Mouse (Mus musculus): ENCODE measurements at regions not wholly inside any gene's neighbourhood (a gene's known extent, or its start where the extent isn't known, plus 50 kb on each side); places are given as distances from the start of the nearest gene placed in this dataset.

DNA sequence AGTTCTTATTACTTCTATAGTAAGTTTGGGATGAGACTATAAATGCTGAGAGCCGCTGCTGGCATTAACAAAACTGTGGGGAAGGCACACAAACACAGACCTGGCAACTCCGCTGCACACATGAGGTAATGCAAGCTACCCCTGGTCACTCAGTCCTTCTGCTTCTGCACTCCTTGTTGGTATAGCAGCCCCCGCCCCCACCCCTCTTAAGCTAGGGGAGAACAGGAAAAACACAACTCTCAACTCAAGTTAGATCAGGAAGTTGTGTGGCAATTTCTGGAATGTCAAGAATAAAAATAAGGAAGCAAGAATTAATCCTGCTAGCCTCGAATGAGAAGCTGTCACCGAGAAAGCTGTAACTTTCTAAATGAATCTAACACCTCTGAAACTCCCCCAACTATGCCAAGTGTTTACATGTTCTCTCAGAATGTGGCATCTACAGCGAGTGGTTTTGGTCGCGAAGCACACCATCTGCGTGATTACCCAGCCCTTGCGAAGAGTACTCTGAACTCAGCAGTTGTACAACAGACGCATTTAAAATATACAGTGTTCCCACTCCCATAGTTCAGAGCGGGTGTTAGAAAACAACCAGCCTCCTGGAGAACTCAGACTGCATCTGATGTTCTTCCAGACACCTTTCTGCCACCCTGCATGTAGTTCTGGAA lies 212.9 kb upstream of the Tet2 start:
- Histone ChIP-seq H3K9me3 (no peaks in the 10 kb centered on the region), H3K4me1 (replicated peaks) (peaks cover 17% of the 10 kb centered on the region), H3K4me2 (no peak overlapping the region; the same call in 1 of the 2 replicates), H3K9ac (no peak overlapping the region), H3K36me3 (no peaks in the 10 kb centered on the region), H3K27me3 (peaks cover 4% of the 10 kb centered on the region; the same call in 1 of the 2 replicates), H3K4me3 (no peak overlapping the region), H3K27ac (replicated peaks) (no peak overlapping the region)
- 76% methylated on average over 12 of the region's 12 CpGs for WGBS
- no peak for ATAC-seq (ENCODE audit: low FRiP score, low read depth)

- H3K4me2 ChIP-seq = no peak overlapping the region; the same call in 1 of the 2 replicates
- peaks cover 4% of the 10 kb centered on the region; the same call in 1 of the 2 replicates for H3K27me3 ChIP-seq
- H3K4me3 ChIP-seq = no peak overlapping the region
- no peaks in the 10 kb centered on the region for H3K9me3 ChIP-seq
- no peak overlapping the region for H3K27ac ChIP-seq (replicated peaks)
- no peak overlapping the region for H3K9ac ChIP-seq
- H3K4me1 ChIP-seq (replicated peaks) = peaks cover 17% of the 10 kb centered on the region
- H3K36me3 ChIP-seq = no peaks in the 10 kb centered on the region
- no peak for ATAC-seq (ENCODE audit: low FRiP score, low read depth)
- WGBS = 21% methylated on average over 4 of the region's 4 CpGs
Observed at GRCm38 (mm10) chr3:133758421-133758820, 213.5 kb upstream of the Tet2 start.

DNA sequence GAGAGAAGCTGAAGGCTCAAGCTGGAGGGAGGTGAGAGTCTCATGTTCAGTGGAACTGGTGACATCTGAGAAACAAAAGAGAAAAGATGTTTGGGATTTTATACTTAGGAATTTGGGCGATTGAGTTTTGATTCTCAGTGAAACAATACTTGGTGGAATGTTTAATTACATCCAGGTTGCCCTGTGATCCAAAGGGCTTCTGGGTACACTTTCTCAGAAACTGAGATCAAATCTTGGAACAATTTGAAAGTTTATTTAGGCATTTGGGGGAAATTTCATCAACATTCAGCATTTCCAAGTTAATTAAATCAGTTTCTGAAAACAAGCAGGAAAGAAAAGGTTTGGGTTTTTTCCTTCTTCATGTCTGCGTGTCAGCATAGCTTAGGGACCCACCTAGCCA lies 214.7 kb upstream of the Tet2 start:
- ATAC-seq (ENCODE audit: low FRiP score, low read depth) = no peak
- H3K4me1 ChIP-seq (replicated peaks) = peaks cover 6% of the 10 kb centered on the region
- no peaks in the 10 kb centered on the region for H3K9me3 ChIP-seq
- H3K4me3 ChIP-seq = no peak overlapping the region
- peaks cover 4% of the 10 kb centered on the region; the same call in 1 of the 2 replicates for H3K27me3 ChIP-seq
- no peak overlapping the region for H3K4me2 ChIP-seq
- H3K36me3 ChIP-seq = no peaks in the 10 kb centered on the region
- H3K9ac ChIP-seq = no peak overlapping the region
- 77% methylated on average over 2 of the region's 2 CpGs for WGBS
- H3K27ac ChIP-seq (replicated peaks) = no peak overlapping the region

- no peak for ATAC-seq (ENCODE audit: low FRiP score, low read depth)
- Histone ChIP-seq H3K36me3 (no peaks in the 10 kb centered on the region), H3K27ac (replicated peaks) (no peak overlapping the region)
Observed at GRCm38 (mm10) chr3:133760221-133760620, 215.3 kb upstream of the Tet2 start.

GRCm38 (mm10) chr3:133763721-133764120 lies 218.8 kb upstream of the Tet2 start:
- Histone ChIP-seq H3K4me3 (no peak overlapping the region), H3K27me3 (no peaks in the 10 kb centered on the region; the same call in 1 of the 2 replicates), H3K4me1 (replicated peaks) (no peaks in the 10 kb centered on the region), H3K9me3 (no peaks in the 10 kb centered on the region), H3K36me3 (no peaks in the 10 kb centered on the region), H3K9ac (no peak overlapping the region), H3K27ac (replicated peaks) (no peak overlapping the region), H3K4me2 (no peak overlapping the region)
- ATAC-seq (ENCODE audit: low FRiP score, low read depth) = no peak

More at GRCm38 (mm10) chr3:133760221-133760620, 215.3 kb upstream of the Tet2 start:
- H3K4me2 ChIP-seq = no peak overlapping the region
- H3K9ac ChIP-seq = no peak overlapping the region
- H3K27me3 ChIP-seq = peaks cover 4% of the 10 kb centered on the region; the same call in 1 of the 2 replicates
- peaks cover under 1% of the 10 kb centered on the region for H3K4me1 ChIP-seq (replicated peaks)
- H3K9me3 ChIP-seq = no peaks in the 10 kb centered on the region
- H3K4me3 ChIP-seq = no peak overlapping the region
- 80% methylated on average over 1 of the region's 1 CpGs for WGBS

DNA sequence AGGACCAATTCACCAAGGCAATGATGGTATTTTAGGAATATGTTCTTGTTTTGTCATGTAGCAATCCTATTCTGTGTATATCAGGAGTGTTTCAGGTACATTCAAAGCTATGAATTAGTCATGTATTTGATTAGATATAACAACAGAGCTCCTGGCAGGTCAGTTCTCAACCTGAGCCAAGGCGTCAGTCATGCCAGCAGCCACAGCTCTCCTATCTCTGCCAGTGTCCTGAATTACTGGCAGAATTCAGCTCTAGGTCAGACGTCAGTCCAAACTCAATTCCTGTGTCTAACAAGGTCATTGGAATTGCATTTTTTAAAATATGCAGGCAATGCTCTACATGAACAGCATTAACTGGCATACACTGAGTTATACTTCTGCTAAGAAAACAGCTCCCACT lies 228.6 kb upstream of the Tet2 start:
- H3K9me3 ChIP-seq = no peaks in the 10 kb centered on the region
- H3K4me1 ChIP-seq (replicated peaks) = no peaks in the 10 kb centered on the region
- 80% methylated on average over 2 of the region's 2 CpGs for WGBS
- no peak overlapping the region for H3K4me2 ChIP-seq
- no peak overlapping the region for H3K4me3 ChIP-seq
- H3K36me3 ChIP-seq = no peaks in the 10 kb centered on the region
- no peak for ATAC-seq (ENCODE audit: low FRiP score, low read depth)
- H3K9ac ChIP-seq = no peak overlapping the region
- H3K27me3 ChIP-seq = no peaks in the 10 kb centered on the region
- H3K27ac ChIP-seq (replicated peaks) = no peak overlapping the region

DNA sequence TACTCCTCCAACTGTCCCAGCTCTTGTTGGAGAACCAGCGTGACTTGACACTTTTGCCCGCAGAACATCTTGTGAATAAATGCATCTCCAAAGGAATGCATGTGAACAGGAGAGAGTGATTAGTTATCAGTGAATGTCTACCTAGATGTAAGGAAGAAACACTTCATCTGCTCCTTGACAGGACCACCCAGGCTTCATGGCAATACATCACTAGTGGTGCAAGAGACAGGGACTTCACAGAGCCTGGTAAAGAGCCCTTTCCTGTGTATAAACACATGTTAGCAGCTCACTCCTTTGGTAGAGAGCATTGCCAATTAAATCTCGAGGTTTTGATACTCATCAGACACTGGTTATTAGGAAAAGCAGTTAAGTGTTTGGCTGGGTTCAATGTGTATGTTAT lies 229.3 kb upstream of the Tet2 start:
- no peak overlapping the region for H3K4me3 ChIP-seq
- H3K9ac ChIP-seq = no peak overlapping the region
- no peaks in the 10 kb centered on the region for H3K27me3 ChIP-seq
- ATAC-seq (ENCODE audit: low FRiP score, low read depth) = no peak
- no peaks in the 10 kb centered on the region for H3K4me1 ChIP-seq (replicated peaks)
- no peaks in the 10 kb centered on the region for H3K36me3 ChIP-seq
- no peaks in the 10 kb centered on the region for H3K9me3 ChIP-seq
- H3K4me2 ChIP-seq = no peak overlapping the region
- WGBS = 67% methylated on average over 3 of the region's 3 CpGs
- H3K27ac ChIP-seq (replicated peaks) = no peak overlapping the region

DNA sequence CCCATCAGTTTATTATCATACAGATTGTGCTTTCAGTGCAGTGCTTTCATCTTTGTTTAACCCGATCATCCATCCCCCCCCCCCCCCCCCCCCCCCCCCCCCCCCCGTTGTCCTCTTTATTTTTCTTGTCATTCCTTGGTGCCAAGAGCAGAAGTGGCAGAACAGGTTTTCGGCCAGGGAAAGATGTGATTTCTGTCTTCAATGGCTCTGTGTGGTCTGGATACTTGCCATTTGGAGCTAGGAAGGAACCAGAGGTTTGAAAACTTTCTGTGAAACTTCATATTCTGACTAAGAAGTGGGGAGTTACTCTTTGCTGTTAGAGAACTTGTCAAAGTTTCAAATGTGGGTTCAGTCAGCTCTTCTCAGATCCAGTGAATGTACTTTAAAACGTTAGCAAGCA lies 231.1 kb upstream of the Tet2 start:
- Histone ChIP-seq H3K4me3 (no peak overlapping the region), H3K4me1 (replicated peaks) (no peaks in the 10 kb centered on the region), H3K9ac (no peak overlapping the region), H3K4me2 (no peak overlapping the region), H3K27me3 (no peaks in the 10 kb centered on the region), H3K27ac (replicated peaks) (no peak overlapping the region), H3K36me3 (no peaks in the 10 kb centered on the region), H3K9me3 (no peaks in the 10 kb centered on the region)
- 33% methylated on average over 4 of the region's 4 CpGs for WGBS
- no peak for ATAC-seq (ENCODE audit: low FRiP score, low read depth)

GRCm38 (mm10) chr3:133779161-133779789 lies 234.3 kb upstream of the Tet2 start:
- Histone ChIP-seq H3K4me3 (no peak overlapping the region), H3K4me1 (replicated peaks) (no peaks in the 10 kb centered on the region), H3K4me2 (no peak overlapping the region), H3K27ac (replicated peaks) (no peak overlapping the region), H3K9me3 (no peaks in the 10 kb centered on the region), H3K9ac (no peak overlapping the region), H3K36me3 (no peaks in the 10 kb centered on the region), H3K27me3 (no peaks in the 10 kb centered on the region)
- 79% methylated on average over 2 of the region's 2 CpGs for WGBS
- ATAC-seq (ENCODE audit: low FRiP score, low read depth) = no peak

DNA sequence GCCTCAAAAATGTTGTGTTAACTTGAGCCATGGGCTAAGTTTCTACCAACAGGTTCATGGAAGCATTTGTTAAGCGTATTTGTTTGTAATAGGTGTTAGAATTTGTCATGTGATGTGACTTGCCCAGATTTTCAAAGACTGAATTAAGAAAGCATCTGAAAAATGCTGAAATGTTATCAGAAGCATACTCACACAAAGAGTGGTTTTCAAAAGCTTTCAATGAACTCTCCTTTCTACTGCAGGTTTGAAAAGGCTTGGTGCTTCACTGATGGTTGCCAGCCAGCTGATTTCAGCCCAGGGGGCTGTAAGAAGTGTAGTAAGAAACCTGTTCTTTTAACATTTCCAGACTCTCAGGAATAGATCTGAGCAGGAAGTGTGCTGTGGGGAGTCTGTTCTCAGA lies 238.1 kb upstream of the Tet2 start:
- H3K4me1 ChIP-seq (replicated peaks) = no peaks in the 10 kb centered on the region
- H3K36me3 ChIP-seq = no peaks in the 10 kb centered on the region
- no peak overlapping the region for H3K4me2 ChIP-seq
- H3K27ac ChIP-seq (replicated peaks) = no peak overlapping the region
- WGBS = 90% methylated on average over 1 of the region's 1 CpGs
- no peak for ATAC-seq (ENCODE audit: low FRiP score, low read depth)
- no peak overlapping the region for H3K4me3 ChIP-seq
- no peaks in the 10 kb centered on the region for H3K27me3 ChIP-seq
- no peak overlapping the region for H3K9ac ChIP-seq
- H3K9me3 ChIP-seq = no peaks in the 10 kb centered on the region

DNA sequence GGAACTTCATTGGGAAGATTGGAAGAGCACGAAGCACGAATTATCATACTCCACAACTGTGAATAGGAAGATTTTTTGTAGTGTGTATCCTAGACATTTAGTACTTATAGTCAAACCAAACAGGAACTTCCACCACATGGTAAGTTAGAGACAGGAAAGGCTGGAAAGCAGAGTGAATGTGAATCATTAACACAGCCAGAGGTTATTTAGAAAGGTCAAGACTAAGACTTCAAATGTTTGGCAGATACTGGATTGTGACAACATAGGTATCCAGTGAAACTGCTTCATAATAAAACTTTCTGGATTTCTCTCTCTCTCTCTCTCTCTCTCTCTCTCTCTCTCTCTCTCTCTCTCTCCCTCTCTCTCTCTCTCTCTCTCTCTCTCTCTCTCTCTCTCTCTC lies 246.4 kb upstream of the Tet2 start:
- Histone ChIP-seq H3K9me3 (no peaks in the 10 kb centered on the region), H3K4me1 (replicated peaks) (no peaks in the 10 kb centered on the region), H3K4me3 (no peak overlapping the region), H3K27me3 (no peaks in the 10 kb centered on the region), H3K36me3 (no peaks in the 10 kb centered on the region), H3K27ac (replicated peaks) (no peak overlapping the region), H3K9ac (no peak overlapping the region), H3K4me2 (no peak overlapping the region)
- no peak for ATAC-seq (ENCODE audit: low FRiP score, low read depth)
- 96% methylated on average over 2 of the region's 2 CpGs for WGBS

DNA sequence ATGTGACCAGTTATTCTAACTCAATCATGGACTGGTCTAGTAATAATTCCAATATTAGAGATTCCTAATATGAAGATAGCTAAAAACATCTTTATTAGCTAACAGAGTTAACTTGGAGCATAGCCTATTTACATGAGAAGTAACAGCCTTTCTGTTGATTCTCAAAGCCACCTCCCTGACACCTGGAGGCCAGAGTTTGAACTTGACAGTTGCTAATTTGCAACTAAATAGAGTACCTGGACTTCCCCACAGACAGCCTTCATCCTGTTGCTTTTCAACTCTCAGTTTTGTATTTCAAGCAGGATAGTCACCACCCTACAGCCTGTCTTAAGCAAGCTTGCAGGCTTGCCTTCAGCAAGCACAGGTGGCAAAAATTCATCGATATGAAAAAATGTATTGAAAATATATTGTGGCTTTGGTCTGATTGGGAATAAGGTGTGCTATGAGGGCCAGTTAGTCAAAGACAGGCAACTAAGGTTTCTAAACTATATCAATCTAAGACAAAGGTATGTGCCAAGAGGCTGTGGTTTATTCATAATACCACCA lies 264.1 kb upstream of the Tet2 start:
- H3K4me2 ChIP-seq = no peak overlapping the region
- no peaks in the 10 kb centered on the region for H3K27me3 ChIP-seq
- no peak for ATAC-seq (ENCODE audit: low FRiP score, low read depth)
- WGBS = 93% methylated on average over 1 of the region's 1 CpGs
- H3K4me1 ChIP-seq (replicated peaks) = no peaks in the 10 kb centered on the region
- no peaks in the 10 kb centered on the region for H3K36me3 ChIP-seq
- no peaks in the 10 kb centered on the region for H3K9me3 ChIP-seq
- H3K9ac ChIP-seq = no peak overlapping the region
- H3K27ac ChIP-seq (replicated peaks) = no peak overlapping the region
- H3K4me3 ChIP-seq = no peak overlapping the region
